Mouse (Mus musculus): Measurements from ENCODE around the gene Plet1. TPM values are rescaled to one million over a fixed set of nuclear protein-coding genes. Genes with fewer than 3 reads are reported as not detected.

The Plet1 gene
- polyA plus RNA-seq, 1 experiment from 2014 or later: 7.1 TPM

- Histone ChIP-seq H3K4me3 (ENCODE audit: low read depth, low read length) (no peak overlapping the region), H3K9me3 (ENCODE audit: control insufficient read depth, low read length) (no peaks in the 10 kb centered on the region), H3K36me3 (ENCODE audit: control insufficient read depth, insufficient read depth, low read length) (no peaks in the 10 kb centered on the region), H3K27ac (replicated peaks; ENCODE audit: low read depth, low read length) (no peak overlapping the region), H3K9ac (ENCODE audit: low read depth, low read length) (no peak overlapping the region), H3K4me1 (ENCODE audit: control insufficient read depth, insufficient read depth, low read length) (no peaks in the 10 kb centered on the region), H3K4me2 (ENCODE audit: low read depth, low read length) (no peak overlapping the region), H3K27me3 (replicated peaks; ENCODE audit: control insufficient read depth, insufficient read depth, low read length) (no peaks in the 10 kb centered on the region)
- ATAC-seq (ENCODE audit: low read depth) (no peak), DNase-seq (ENCODE audit: low spot score) (no peak)
- 85% methylated on average over 6 of the region's 6 CpGs for WGBS
Observed at GRCm38 (mm10) chr9:50520748-50521147, 26.4 kb downstream of the Plet1 start.

GRCm38 (mm10) chr9:50521562-50521961 is 27.2 kb downstream of the Plet1 start:
- WGBS: 55% methylated on average over 2 of the region's 2 CpGs

GRCm38 (mm10) chr9:50522574-50522973 is 28.2 kb downstream of the Plet1 start:
- Histone ChIP-seq H3K36me3 (ENCODE audit: control insufficient read depth, insufficient read depth, low read length) (no peaks in the 10 kb centered on the region), H3K9ac (ENCODE audit: low read depth, low read length) (no peak overlapping the region), H3K9me3 (ENCODE audit: control insufficient read depth, low read length) (no peaks in the 10 kb centered on the region), H3K4me1 (ENCODE audit: control insufficient read depth, insufficient read depth, low read length) (peaks cover 4% of the 10 kb centered on the region), H3K27ac (replicated peaks; ENCODE audit: low read depth, low read length) (no peak overlapping the region), H3K4me2 (ENCODE audit: low read depth, low read length) (no peak overlapping the region), H3K27me3 (replicated peaks; ENCODE audit: control insufficient read depth, insufficient read depth, low read length) (no peaks in the 10 kb centered on the region), H3K4me3 (ENCODE audit: low read depth, low read length) (no peak overlapping the region)
- no peak for ATAC-seq (ENCODE audit: low read depth)
- DNase-seq (ENCODE audit: low spot score): no peak
- WGBS: 79% methylated on average over 5 of the region's 5 CpGs

More at GRCm38 (mm10) chr9:50521562-50521961, 27.2 kb downstream of the Plet1 start:
- ATAC-seq (ENCODE audit: low read depth) (no peak), DNase-seq (ENCODE audit: low spot score) (no peak)
- Histone ChIP-seq H3K4me3 (ENCODE audit: low read depth, low read length) (no peak overlapping the region), H3K27ac (replicated peaks; ENCODE audit: low read depth, low read length) (no peak overlapping the region), H3K4me2 (ENCODE audit: low read depth, low read length) (no peak overlapping the region), H3K9me3 (ENCODE audit: control insufficient read depth, low read length) (no peaks in the 10 kb centered on the region), H3K36me3 (ENCODE audit: control insufficient read depth, insufficient read depth, low read length) (no peaks in the 10 kb centered on the region), H3K27me3 (replicated peaks; ENCODE audit: control insufficient read depth, insufficient read depth, low read length) (no peaks in the 10 kb centered on the region), H3K9ac (ENCODE audit: low read depth, low read length) (no peak overlapping the region), H3K4me1 (ENCODE audit: control insufficient read depth, insufficient read depth, low read length) (no peaks in the 10 kb centered on the region)

- Histone ChIP-seq H3K36me3 (ENCODE audit: control insufficient read depth, insufficient read depth, low read length) (no peaks in the 10 kb centered on the region), H3K27me3 (replicated peaks; ENCODE audit: control insufficient read depth, insufficient read depth, low read length) (no peaks in the 10 kb centered on the region), H3K9ac (ENCODE audit: low read depth, low read length) (no peak overlapping the region), H3K27ac (replicated peaks; ENCODE audit: low read depth, low read length) (no peak overlapping the region), H3K4me1 (ENCODE audit: control insufficient read depth, insufficient read depth, low read length) (peaks cover 6% of the 10 kb centered on the region), H3K4me3 (ENCODE audit: low read depth, low read length) (no peak overlapping the region), H3K9me3 (ENCODE audit: control insufficient read depth, low read length) (no peaks in the 10 kb centered on the region), H3K4me2 (ENCODE audit: low read depth, low read length) (no peak overlapping the region)
- no peak for DNase-seq (ENCODE audit: low spot score)
- WGBS: 85% methylated on average over 5 of the region's 5 CpGs
- no peak for ATAC-seq (ENCODE audit: low read depth)
Observed at GRCm38 (mm10) chr9:50524936-50525335, 30.6 kb downstream of the Plet1 start.

GRCm38 (mm10) chr9:50525585-50525984 is 31.3 kb downstream of the Plet1 start:
- Histone ChIP-seq H3K9me3 (ENCODE audit: control insufficient read depth, low read length) (no peaks in the 10 kb centered on the region), H3K36me3 (ENCODE audit: control insufficient read depth, insufficient read depth, low read length) (no peaks in the 10 kb centered on the region), H3K27ac (replicated peaks; ENCODE audit: low read depth, low read length) (no peak overlapping the region), H3K4me1 (ENCODE audit: control insufficient read depth, insufficient read depth, low read length) (peaks cover 6% of the 10 kb centered on the region), H3K27me3 (replicated peaks; ENCODE audit: control insufficient read depth, insufficient read depth, low read length) (no peaks in the 10 kb centered on the region), H3K9ac (ENCODE audit: low read depth, low read length) (no peak overlapping the region), H3K4me3 (ENCODE audit: low read depth, low read length) (no peak overlapping the region), H3K4me2 (ENCODE audit: low read depth, low read length) (no peak overlapping the region)
- ATAC-seq (ENCODE audit: low read depth) (no peak), DNase-seq (ENCODE audit: low spot score) (no peak)
- 83% methylated on average over 5 of the region's 5 CpGs for WGBS

- no peaks in the 10 kb centered on the region for H3K27me3 ChIP-seq (replicated peaks; ENCODE audit: control insufficient read depth, insufficient read depth, low read length)
- peak overlapping the region; percentile 62 for H3K4me3 ChIP-seq (ENCODE audit: low read depth, low read length)
- WGBS: 38% methylated on average over 7 of the region's 7 CpGs
- no peaks in the 10 kb centered on the region for H3K9me3 ChIP-seq (ENCODE audit: control insufficient read depth, low read length)
- H3K27ac ChIP-seq (replicated peaks; ENCODE audit: low read depth, low read length): no peak overlapping the region
- no peak for ATAC-seq (ENCODE audit: low read depth)
- no peaks in the 10 kb centered on the region for H3K36me3 ChIP-seq (ENCODE audit: control insufficient read depth, insufficient read depth, low read length)
- peak overlapping the region; percentile 54 for H3K4me2 ChIP-seq (ENCODE audit: low read depth, low read length)
- DNase-seq (ENCODE audit: low spot score): no peak
- peaks cover 6% of the 10 kb centered on the region for H3K4me1 ChIP-seq (ENCODE audit: control insufficient read depth, insufficient read depth, low read length)
- peak overlapping the region; percentile 67 for H3K9ac ChIP-seq (ENCODE audit: low read depth, low read length)
Observed at GRCm38 (mm10) chr9:50527860-50528259, 33.5 kb downstream of the Plet1 start.

GRCm38 (mm10) chr9:50528293-50528892 is 34.1 kb downstream of the Plet1 start, which contains the start of gene Pts:
TSS of gene Pts (minus strand) at chr9:50528724.
- peak within 1 kb of the TSS; percentile 62 for H3K4me3 ChIP-seq (ENCODE audit: low read depth, low read length)
- H3K4me1 ChIP-seq (ENCODE audit: control insufficient read depth, insufficient read depth, low read length): peaks cover 6% of the 10 kb centered on the region
- no peaks in the 10 kb centered on the region for H3K9me3 ChIP-seq (ENCODE audit: control insufficient read depth, low read length)
- H3K27me3 ChIP-seq (replicated peaks; ENCODE audit: control insufficient read depth, insufficient read depth, low read length): no peaks in the 10 kb centered on the region
- peak; percentile 98 for ATAC-seq (ENCODE audit: low read depth)
- peak; percentile 99 for DNase-seq (ENCODE audit: low spot score)
- peak within 1 kb of the TSS; percentile 67 for H3K9ac ChIP-seq (ENCODE audit: low read depth, low read length)
- H3K36me3 ChIP-seq (ENCODE audit: control insufficient read depth, insufficient read depth, low read length): no peaks in the 10 kb centered on the region
- H3K4me2 ChIP-seq (ENCODE audit: low read depth, low read length): peak within 1 kb of the TSS; percentile 54
- under 1% methylated on average over 53 of the region's 54 CpGs for WGBS
- H3K27ac ChIP-seq (replicated peaks; ENCODE audit: low read depth, low read length): no peak within 1 kb of the TSS

GRCm38 (mm10) chr9:50530890-50531289 is 36.6 kb downstream of the Plet1 start:
- peaks cover 6% of the 10 kb centered on the region for H3K4me1 ChIP-seq (ENCODE audit: control insufficient read depth, insufficient read depth, low read length)
- 19% methylated on average over 2 of the region's 2 CpGs for WGBS
- no peaks in the 10 kb centered on the region for H3K36me3 ChIP-seq (ENCODE audit: control insufficient read depth, insufficient read depth, low read length)
- H3K27ac ChIP-seq (replicated peaks; ENCODE audit: low read depth, low read length): no peak overlapping the region
- H3K9me3 ChIP-seq (ENCODE audit: control insufficient read depth, low read length): no peaks in the 10 kb centered on the region
- H3K9ac ChIP-seq (ENCODE audit: low read depth, low read length): no peak overlapping the region
- no peaks in the 10 kb centered on the region for H3K27me3 ChIP-seq (replicated peaks; ENCODE audit: control insufficient read depth, insufficient read depth, low read length)
- ATAC-seq (ENCODE audit: low read depth) (peak; percentile 19; the same call in 1 of the 2 replicates), DNase-seq (ENCODE audit: low spot score) (peak; percentile 69)
- H3K4me3 ChIP-seq (ENCODE audit: low read depth, low read length): no peak overlapping the region
- H3K4me2 ChIP-seq (ENCODE audit: low read depth, low read length): no peak overlapping the region

- Histone ChIP-seq H3K9me3 (ENCODE audit: control insufficient read depth, low read length) (no peaks in the 10 kb centered on the region), H3K4me3 (ENCODE audit: low read depth, low read length) (no peak overlapping the region), H3K4me2 (ENCODE audit: low read depth, low read length) (no peak overlapping the region), H3K27me3 (replicated peaks; ENCODE audit: control insufficient read depth, insufficient read depth, low read length) (no peaks in the 10 kb centered on the region), H3K9ac (ENCODE audit: low read depth, low read length) (no peak overlapping the region), H3K4me1 (ENCODE audit: control insufficient read depth, insufficient read depth, low read length) (no peaks in the 10 kb centered on the region), H3K27ac (replicated peaks; ENCODE audit: low read depth, low read length) (no peak overlapping the region), H3K36me3 (ENCODE audit: control insufficient read depth, insufficient read depth, low read length) (no peaks in the 10 kb centered on the region)
- DNase-seq (ENCODE audit: low spot score): no peak
- 81% methylated on average over 11 of the region's 11 CpGs for WGBS
- no peak for ATAC-seq (ENCODE audit: low read depth)
Observed at GRCm38 (mm10) chr9:50533328-50533727, 39.0 kb downstream of the Plet1 start.
